Mouse (Mus musculus) urinary bladder, adult 18-20 months (tissue): ENCODE measurements at regions not wholly inside any gene's neighbourhood (a gene's known extent, or its start where the extent isn't known, plus 50 kb on each side); places are given as distances from the start of the nearest gene placed in this dataset.

ENCODE experiments used
- DNase-seq, 2 experiments: peaks; one replicate each; pipeline ENCODE4 v3.0.0; 2022; ENCODE audit warnings: low spot score in 2 of 2, mixed read lengths in 2 of 2

DNA sequence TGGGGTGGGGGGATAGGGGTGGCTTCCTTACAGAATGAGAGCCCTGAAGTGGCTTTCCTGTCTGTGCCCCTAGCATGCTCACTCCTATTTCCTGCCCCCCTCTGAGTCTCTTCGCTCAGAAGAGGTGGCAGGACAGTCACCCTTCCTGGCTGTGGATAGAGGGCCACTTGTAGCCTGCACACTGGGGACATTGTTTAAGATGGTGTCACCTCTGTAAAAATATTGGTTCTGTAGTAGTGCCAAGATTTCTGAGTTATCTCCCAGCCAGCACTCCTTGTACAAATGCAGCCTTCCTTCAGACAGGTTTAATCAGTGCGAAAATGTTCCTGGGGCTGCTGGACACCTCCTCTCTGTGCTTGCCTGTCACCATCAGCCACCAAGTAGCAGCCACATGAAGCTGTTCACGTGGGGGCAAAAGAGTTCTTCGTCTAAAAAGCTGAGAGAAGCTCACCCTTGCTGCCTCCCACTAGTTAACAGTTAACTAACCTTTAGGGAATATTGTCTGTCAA, 136.1 kb upstream of the Id2 start:
- no peak for DNase-seq

DNA sequence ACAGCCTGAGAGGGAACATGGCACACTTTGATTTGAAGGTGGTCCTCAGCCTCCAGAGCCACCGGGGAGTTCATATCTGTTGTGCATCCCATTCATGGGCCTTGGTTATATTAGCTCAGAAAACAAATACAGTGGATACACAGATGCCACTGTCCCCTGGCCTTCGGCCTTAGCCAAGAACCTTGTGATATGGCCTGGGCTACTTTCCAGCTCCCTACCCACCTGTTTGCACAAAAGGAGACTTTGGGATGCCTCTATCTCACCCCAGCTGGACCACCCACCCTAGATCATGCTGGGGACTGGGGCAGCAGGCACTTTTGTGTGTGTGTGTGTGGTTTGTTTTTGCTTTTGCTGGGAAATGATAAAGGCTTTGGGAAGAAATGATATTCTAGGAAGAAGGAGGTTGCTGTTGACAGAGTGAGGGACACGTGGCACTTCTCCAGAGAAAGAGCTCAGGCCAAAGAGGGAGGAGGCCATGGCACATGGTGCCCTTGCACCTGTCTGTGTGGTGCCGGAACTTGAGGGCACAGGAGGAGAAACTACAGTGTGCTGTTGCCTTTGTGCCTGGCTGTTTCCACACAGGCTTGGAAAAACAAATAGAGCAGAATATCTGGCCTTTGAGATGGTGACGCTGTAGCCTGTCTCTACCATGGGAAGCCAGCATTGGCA, 135.6 kb upstream of the Id2 start:
- DNase-seq: no peak

- DNase-seq: no peak
Measured at GRCm38 (mm10) chr12:25228708-25229107, 131.8 kb upstream of the Id2 start.

DNA sequence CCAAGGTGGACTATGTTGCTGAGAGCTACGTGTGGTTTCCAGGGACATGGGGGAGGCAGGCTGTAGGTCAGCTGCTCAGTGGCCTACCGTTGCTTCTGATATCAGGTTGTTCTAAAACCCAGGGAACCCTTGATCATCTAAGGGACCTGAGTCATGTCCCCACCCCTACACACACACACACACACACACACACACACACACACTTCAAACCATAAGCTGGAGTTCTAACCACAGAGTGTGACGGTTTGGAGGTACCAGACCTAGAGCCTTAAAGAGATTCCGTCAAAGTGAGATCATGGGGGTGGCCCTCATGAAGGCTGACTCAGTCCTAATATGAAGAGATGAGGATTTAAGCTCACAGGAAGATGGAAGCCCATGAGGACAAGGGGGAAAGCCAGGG, 130.8 kb upstream of the Id2 start:
- DNase-seq: no peak

DNA sequence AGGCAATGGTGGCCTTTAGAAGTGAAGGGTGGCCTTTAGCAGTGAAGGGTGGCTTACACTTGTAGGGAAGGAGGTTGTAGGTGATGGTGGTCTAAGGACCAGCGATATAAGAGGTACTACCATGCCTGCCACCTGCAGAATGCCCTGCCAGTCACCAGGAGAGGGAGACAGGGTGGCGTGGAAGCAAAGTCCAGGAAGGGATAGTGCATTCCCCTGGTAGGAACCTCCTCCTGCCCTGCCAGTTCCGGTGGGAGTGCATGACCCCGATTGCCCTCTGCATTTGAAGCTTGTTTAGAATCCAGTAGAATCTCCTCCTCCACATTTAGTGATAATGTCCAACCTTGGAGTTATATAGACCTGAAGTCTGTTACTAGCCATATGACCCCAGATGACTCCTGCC, 127.7 kb upstream of the Id2 start:
- DNase-seq: no peak

DNA sequence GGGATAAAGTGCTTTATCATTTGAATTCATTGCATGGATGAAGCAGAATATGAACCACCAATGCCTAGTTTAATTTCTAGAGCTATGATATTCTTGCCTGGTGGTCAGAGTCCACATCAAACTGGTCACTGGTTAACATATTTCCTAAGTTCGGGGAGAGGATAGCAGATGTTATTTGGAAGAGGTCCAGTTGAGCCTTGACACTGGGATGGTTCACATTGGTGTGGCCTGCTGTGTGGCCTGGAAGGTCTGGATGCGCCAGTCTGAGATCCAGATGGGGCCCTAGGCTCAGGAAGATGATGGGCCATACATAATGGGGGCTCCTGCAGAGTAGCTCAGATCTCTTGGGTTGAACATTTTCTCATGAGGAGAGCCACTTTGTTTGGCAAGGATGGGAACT, 127.3 kb upstream of the Id2 start:
- no peak for DNase-seq

DNA sequence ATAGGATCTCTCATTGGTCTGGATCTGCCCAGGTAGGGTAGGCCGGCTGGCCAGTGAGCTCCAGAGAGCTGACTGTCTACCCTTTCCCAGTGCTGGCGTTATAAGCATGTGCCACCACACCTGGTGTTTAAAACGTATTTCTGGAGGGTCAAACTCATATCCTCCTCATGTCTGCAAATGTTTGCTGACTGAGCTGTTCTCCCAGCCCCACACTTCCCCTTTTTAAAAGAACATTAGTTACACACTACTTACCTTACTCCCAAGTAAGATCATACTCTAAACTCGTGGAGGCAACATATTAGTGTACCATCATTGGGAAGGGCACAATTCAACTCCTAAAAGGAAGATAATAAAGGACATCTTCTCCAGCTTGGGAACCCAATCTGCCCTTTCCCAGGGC, 126.6 kb upstream of the Id2 start:
- no peak for DNase-seq

DNA sequence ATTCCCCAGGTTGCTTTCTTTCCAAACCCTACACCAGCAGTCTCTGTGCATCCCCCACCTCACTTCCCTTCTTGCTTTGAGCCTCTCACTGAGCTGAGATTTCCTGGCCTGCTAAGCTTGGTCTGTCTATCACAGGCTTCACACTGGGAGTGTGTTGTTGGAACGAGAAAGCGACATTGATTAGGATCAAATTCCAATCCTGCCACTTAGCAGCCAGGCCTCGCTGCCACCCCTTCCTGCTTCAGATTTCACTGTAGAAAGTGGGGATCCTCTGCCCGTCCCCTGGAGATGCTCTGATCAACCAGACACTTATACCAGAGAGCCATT, 123.8 kb upstream of the Id2 start:
- DNase-seq: no peak

GRCm38 (mm10) chr12:25220096-25220779, 123.3 kb upstream of the Id2 start:
- no peak for DNase-seq

DNA sequence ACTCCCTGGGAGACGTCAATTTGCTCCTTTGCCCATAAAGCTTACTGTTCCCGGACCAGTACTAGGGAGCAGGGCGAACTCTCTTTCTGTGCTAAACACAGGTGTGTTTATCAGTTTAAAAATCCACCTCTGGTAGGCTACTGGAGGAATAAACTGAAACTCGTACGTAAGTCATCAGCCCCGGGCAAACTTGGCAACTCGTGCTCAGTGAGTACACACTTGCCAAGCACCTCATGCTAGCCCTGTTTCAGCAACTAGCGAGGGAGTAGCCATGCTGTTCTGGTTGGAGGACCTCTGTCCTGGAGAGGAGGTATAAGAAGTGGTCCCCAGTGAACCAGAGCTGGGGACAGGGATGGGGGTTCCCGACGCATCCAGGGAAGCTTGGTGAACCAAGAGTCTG, 122.6 kb upstream of the Id2 start:
- DNase-seq: no peak

DNA sequence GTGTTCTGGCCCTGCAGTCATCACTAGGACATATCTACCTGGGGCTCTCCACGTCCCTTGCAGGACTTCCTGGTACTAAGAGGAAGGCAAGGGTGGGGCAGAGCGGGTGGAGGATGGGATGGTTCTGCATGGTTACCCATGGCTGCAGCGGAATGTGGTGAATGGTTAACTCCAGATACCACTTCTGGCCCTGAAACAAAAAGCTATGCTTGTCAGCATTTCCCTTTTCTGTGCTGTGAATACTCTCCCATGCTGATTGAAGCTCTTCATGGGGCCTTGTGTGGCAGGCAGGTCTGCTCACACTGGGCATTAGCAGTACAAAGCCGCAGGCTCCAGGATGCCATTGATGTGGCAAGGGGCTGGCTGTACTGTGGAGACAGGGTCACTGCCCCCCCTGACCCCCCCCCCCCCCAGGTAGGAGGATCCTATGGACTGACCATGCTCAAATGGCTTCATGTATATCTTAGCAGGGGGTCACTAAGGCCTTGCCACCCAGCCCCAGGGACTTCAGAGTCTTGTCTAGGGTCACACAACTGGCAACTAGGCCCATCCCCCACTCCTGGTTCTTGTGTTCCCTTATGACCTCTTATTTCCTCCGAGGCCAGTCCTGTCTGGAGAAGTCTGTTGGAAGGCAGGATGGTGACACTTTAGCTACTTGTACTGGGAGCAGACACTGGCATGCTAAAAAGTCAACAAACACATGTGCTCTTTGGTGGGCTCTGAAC, 120.0 kb upstream of the Id2 start:
- no peak for DNase-seq

- DNase-seq: no peak
Measured at GRCm38 (mm10) chr12:25215266-25215665, 118.3 kb upstream of the Id2 start.

DNA sequence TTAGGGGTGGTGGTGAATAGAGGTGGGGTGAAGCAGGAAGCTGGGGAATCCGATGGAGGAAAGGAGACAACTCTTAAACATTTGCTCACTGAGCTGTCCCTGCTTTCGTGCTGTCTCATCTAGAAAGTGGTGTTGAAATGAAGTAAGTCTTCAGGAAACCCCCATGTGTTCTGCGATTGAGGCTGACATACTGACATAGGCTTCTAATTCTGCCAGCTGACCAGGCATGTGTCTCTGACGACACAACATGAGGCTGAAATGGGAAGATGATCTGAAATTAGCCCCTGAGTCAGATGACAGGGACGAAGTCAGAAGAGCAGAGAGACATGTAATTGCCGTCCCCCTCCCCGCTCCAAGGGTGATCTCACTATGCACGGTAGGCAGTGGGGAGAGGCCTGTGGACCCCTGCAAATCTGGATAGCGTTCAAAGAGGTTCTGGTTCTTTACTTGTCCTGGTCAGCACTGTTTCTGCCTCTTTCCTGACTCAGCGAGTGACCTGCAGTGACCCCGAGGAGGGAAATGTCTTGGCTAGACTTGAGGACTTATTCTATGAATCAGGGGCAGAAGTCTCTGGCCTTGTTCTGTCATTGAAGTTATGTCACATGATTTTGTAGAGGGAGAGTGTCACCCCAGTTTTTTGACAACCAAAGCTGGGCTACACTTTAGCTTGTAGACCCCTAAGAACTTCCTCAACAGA, 117.0 kb upstream of the Id2 start:
- DNase-seq: no peak

GRCm38 (mm10) chr12:25211331-25211730, 114.4 kb upstream of the Id2 start:
- no peak for DNase-seq

DNA sequence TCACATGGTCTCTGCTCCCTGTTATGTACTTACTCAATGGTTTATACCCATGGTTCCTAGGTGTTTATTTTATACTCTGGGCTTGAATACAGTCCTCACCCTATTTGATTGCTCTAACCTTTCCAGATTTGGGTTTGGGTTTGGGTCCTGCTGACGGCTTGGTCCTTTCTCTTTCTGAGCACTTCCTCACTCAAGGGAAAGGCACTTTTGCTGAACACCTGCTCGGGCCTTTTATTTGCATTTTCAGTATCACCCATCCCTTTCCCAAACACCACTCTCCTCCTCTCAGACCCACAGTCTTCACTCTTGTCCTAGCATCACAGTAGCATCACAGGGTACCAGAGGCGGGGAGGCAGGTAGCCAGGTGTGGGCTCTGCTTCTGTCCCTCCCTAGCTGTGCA, 113.7 kb upstream of the Id2 start:
- no peak for DNase-seq

DNA sequence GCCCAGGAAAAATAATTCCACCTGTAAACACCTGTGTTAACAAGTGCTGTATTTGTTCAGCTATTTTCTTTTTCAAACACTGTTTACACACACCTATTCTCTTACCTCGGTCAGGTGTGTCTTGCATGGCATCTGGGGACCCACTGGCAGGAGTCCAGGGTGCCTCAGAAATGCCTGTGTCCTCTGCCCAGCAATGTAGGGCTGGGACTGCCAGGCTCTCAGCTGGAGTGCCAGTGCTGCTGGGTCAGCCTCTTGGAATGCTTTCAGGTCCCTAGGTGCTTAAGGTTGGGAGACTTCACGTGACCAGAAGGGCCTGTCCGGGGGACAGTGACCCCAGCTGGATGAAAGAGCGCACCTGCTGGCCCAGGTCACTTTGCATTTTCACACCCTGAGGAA, 112.4 kb upstream of the Id2 start:
- DNase-seq: no peak

GRCm38 (mm10) chr12:25208670-25209332, 111.9 kb upstream of the Id2 start:
- no peak for DNase-seq

GRCm38 (mm10) chr12:25203371-25204067, 106.6 kb upstream of the Id2 start:
- no peak for DNase-seq

- DNase-seq: no peak
Measured at GRCm38 (mm10) chr12:25200161-25200560, 103.2 kb upstream of the Id2 start.

DNA sequence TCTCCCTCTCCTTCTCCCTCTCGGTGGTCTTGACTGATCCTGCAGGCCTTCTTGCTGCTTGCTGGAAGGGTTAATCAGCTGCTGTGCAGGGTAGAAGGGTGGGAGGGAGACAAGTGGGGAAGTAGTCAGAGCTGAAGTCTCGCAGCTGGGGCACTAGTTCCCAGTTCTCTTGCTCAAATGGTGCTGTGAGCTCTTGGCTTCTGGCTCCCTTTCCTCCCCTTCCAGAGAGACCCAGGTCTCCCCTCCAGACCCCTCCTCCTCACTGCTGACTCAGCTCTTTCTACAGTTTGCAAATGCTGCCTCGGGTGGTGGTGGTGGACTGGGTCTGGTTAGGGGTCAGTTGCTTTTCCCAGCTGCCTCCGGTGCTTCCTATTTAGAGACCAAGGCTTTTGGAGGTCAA, 100.8 kb upstream of the Id2 start:
- DNase-seq: no peak

- DNase-seq: no peak
Measured at GRCm38 (mm10) chr12:25196022-25196421, 99.1 kb upstream of the Id2 start.
